Mouse (Mus musculus) left cerebral cortex, adult 18-20 months (tissue): ENCODE measurements around the gene Orm2. TPM values are rescaled to one million over a fixed set of nuclear protein-coding genes. Genes with fewer than 3 reads are reported as not detected.

Source experiments
- DNase-seq, 2 experiments: peaks; one replicate each; pipeline ENCODE4 v3.0.0; 2021 to 2022; ENCODE audit warnings: low spot score in 2 of 2, mixed read lengths in 1 of 2
- long read RNA-seq, 2 experiments: library from polyadenylated mRNA; stranded (forward); transcript quantifications; one replicate each; pipeline ENCODE4 v2.0.0; 2021
- total RNA-seq, 2 experiments: library from RNA; stranded (reverse); gene quantifications; 2 replicates each; pipeline ENCODE4 v1.2.3; 2021

Orm2 gene
- not detected for total RNA-seq
- long read RNA-seq, experiment 1: 0 reads
- long read RNA-seq, experiment 2: 0 reads

GRCm38 (mm10) chr4:63362150-63362549 lies at the start of gene Orm2:
TSS of gene Orm2 (plus strand) at chr4:63362449.
- DNase-seq: no peak

- no peak for DNase-seq
These were observed 48.2 kb upstream of the Orm2 start for GRCm38 (mm10) chr4:63314063-63314462.

- DNase-seq: peak; percentile 27
These were observed 46.0 kb upstream of the Orm2 start for GRCm38 (mm10) chr4:63316076-63316746.

GRCm38 (mm10) chr4:63319566-63319965 lies 42.7 kb upstream of the Orm2 start:
- DNase-seq: peak; percentile 50 to 73

GRCm38 (mm10) chr4:63323275-63323815 lies 38.9 kb upstream of the Orm2 start:
- DNase-seq: no peak

- no peak for DNase-seq
These were observed 28.8 kb upstream of the Orm2 start for GRCm38 (mm10) chr4:63333403-63333802.

GRCm38 (mm10) chr4:63338414-63339076 lies 23.7 kb upstream of the Orm2 start:
- no peak for DNase-seq

GRCm38 (mm10) chr4:63342491-63342890 lies 19.8 kb upstream of the Orm2 start:
- no peak for DNase-seq

GRCm38 (mm10) chr4:63343608-63344007 lies 18.6 kb upstream of the Orm2 start:
- DNase-seq: no peak

- DNase-seq: no peak
These were observed 18.0 kb upstream of the Orm2 start, which contains the start of gene Orm1 for GRCm38 (mm10) chr4:63344295-63344694. TSS of gene Orm1 (plus strand) at chr4:63344560.

- DNase-seq: no peak
These were observed 17.0 kb upstream of the Orm2 start for GRCm38 (mm10) chr4:63345261-63345660.

GRCm38 (mm10) chr4:63346659-63347058 lies 15.6 kb upstream of the Orm2 start:
- no peak for DNase-seq

- no peak for DNase-seq
These were observed 13.7 kb upstream of the Orm2 start for GRCm38 (mm10) chr4:63348524-63348923.

- no peak for DNase-seq
These were observed 6.2 kb upstream of the Orm2 start, which contains the start of gene Orm3 for GRCm38 (mm10) chr4:63355877-63356665. TSS of gene Orm3 (plus strand) at chr4:63356162.

GRCm38 (mm10) chr4:63356981-63357570 lies 5.2 kb upstream of the Orm2 start:
- no peak for DNase-seq

GRCm38 (mm10) chr4:63359861-63360260 lies 2.4 kb upstream of the Orm2 start:
- no peak for DNase-seq

- peak; percentile 89 to 95 for DNase-seq
These were observed 6.3 kb downstream of the Orm2 start for GRCm38 (mm10) chr4:63368577-63368976.

- DNase-seq: no peak
These were observed 8.6 kb downstream of the Orm2 start for GRCm38 (mm10) chr4:63370897-63371296.

GRCm38 (mm10) chr4:63371890-63372289 lies 9.6 kb downstream of the Orm2 start:
- DNase-seq: peak in 1 of 2 experiments; percentile 41

GRCm38 (mm10) chr4:63373404-63373803 lies 11.2 kb downstream of the Orm2 start:
- no peak for DNase-seq

- no peak for DNase-seq
These were observed 12.1 kb downstream of the Orm2 start for GRCm38 (mm10) chr4:63374331-63374730.
